Mouse (Mus musculus): ENCODE data around the gene Rarres2.

Gene Rarres2

GRCm38 (mm10) chr6:48579215-48579648 lies 6.6 kb upstream of the Rarres2 start:
- 28% methylated on average over 5 of the region's 5 CpGs for WGBS

DNA sequence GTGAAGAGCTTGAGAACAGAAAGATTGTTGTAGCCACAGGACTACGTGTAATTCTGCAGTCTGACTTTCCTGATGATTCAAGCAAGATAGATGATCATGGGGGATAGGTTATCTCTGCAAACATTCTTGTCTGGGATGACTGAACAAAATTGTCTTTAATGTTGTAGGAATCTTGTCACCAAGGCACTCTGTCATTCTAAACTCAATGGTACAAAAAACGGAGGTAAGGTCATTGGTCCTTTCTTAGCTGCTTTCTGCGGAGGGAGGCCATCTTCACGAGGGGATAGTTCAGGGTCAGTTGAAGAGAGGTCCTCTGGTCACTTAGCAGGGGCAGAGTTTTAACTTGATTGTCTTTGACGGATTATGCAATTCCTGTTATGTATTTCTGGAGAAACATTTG lies 6.1 kb upstream of the Rarres2 start:
- 71% methylated on average over 5 of the region's 5 CpGs for WGBS

DNA sequence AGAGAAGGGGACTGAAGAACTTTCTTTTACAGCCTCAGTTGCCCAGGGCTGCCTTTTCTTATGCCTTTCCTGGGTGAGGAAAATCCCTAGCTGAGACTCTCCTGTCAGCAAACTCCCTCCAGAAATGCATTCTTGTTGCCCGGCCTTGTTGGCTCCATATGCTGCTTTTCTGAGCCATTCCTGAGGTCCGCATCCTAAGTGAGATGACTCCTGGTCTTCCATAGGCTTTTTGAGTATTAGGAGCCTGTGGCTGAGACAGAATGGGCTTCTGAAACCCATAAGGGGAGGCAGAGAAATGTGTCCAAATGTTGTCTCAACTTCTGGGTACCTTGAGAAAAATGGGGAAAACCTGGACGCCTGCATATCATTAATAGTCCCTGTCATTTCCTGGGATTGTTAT lies 1.4 kb upstream of the Rarres2 start:
- 83% methylated on average over 3 of the region's 3 CpGs for WGBS

- WGBS: 87% methylated on average over 10 of the region's 10 CpGs
Measured at GRCm38 (mm10) chr6:48573280-48573679, 691 bp upstream of the Rarres2 start.

DNA sequence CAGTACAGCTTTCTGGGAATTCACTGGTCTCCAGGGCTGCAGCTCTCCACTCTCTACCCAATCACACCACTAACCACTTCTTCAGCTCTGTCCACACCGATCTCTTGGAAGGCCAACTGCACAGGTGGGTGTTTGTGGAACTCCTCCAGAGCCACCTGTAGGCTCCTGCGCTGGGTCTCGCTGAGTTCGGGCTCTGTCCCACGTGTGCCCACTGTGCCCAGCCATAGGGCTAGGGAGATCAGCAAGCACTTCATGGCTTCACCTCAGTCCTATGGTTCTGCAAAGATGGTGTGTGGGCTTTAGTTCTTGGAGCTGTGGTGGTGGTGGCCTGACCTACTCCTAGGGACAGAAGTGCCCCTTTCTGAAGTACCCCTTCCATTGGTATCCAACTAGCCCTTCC lies 575 bp downstream of the Rarres2 start:
- WGBS: 88% methylated on average over 5 of the region's 5 CpGs

- WGBS: 82% methylated on average over 8 of the region's 8 CpGs
Measured at GRCm38 (mm10) chr6:48569065-48569807, 3.4 kb downstream of the Rarres2 start.

DNA sequence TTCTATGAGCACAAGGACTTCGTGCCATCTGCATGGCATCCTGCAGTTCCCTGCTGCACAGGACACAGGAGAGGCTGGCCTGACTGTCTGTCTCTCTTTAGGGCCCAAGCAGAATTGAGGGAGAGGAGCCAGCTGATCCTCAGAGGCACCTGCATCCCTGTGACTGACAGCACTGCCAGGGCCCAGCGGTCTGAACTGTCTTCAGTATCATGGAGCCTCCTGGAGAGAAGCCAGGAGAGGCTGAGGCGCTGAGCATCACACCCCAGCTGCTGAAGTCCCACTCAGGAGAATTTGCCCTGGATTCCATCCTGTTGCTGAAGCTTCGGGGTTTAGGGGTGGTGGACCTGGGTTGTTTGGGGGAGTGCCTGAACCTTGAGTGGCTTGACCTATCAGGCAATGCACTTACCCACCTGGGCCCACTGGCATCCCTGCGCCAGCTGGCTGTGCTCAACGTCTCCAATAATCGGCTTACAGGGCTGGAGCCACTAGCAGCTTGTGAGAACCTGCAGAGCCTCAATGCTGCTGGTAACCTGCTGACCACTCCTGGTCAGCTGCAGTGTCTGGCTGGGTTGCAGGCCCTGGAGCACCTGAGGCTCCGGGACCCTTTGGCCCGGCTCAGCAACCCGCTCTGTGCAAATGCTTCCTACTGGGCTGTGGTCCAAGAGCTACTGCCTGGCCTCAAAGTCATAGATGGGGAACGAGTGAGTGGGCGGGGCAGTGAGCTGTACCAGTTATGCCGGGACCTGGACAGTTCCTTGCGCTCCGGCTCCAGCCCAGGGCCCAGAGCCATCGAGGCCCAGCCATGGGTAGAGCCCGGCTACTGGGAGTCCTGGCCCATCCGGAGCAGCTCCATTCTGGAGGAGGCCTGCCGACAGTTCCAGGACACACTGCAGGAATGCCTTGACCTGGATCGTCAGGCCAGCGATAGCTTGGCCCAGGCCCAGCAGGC lies 4.3 kb downstream of the Rarres2 start:
- 64% methylated on average over 21 of the region's 21 CpGs for WGBS

- 36% methylated on average over 5 of the region's 5 CpGs for WGBS
Measured at GRCm38 (mm10) chr6:48566312-48566711, 6.3 kb downstream of the Rarres2 start.

- 88% methylated on average over 4 of the region's 4 CpGs for WGBS
Measured at GRCm38 (mm10) chr6:48565693-48566310, 6.8 kb downstream of the Rarres2 start.

- 87% methylated on average over 3 of the region's 3 CpGs for WGBS
Measured at GRCm38 (mm10) chr6:48555956-48556355, 16.6 kb downstream of the Rarres2 start.

- WGBS: 16% methylated on average over 14 of the region's 14 CpGs
Measured at GRCm38 (mm10) chr6:48555104-48555890, 17.3 kb downstream of the Rarres2 start.

DNA sequence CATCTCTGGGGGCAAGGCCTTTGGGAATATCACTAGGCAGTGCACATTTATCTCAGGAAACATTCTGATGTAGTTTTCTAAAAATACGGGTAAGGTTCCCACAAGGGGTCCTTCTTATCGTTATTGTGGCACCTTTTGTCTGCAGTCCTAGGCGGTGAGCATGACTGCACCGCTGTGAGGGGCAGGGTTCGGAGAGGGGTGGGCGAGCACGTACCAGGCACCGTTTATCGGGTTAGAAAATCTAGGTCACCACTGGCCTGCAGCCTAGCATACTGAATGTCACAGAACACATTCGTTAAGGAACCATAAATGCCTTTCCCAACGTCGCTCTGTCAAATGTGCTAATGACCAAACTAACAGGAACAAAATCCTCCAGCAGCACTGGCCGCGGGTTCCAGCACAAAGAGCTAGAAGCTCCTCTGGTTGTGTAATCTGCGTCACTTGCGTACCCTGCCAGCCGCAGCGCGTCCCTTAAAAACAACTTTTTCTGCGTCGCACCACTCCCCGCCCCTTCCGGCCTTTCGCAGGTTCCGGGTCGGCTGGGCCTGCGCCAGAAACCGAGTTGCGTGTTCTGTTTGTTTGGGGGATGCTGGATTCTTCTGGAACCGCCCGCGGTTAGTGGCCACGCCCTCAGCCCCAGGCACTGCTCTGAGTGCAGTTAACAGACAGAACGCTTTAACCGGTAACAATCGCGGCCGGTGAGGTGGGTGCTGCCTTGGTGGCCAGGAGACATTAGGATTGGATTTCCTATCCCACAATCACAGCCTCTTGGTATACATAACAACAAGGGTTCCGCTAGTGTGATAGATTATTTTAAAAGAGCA lies 18.1 kb downstream of the Rarres2 start, which contains the start of gene Lrrc61:
Gene Lrrc61, plus strand, starts transcription at position 517 of the 824 bp plus-strand sequence.
- WGBS: under 1% methylated on average over 39 of the region's 39 CpGs

GRCm38 (mm10) chr6:48553819-48554218 lies 18.8 kb downstream of the Rarres2 start:
- WGBS: 52% methylated on average over 4 of the region's 4 CpGs

GRCm38 (mm10) chr6:48552918-48553317 lies 19.7 kb downstream of the Rarres2 start:
- 72% methylated on average over 4 of the region's 4 CpGs for WGBS

- 90% methylated on average over 6 of the region's 6 CpGs for WGBS
Measured at GRCm38 (mm10) chr6:48548314-48548713, 24.3 kb downstream of the Rarres2 start.

- 60% methylated on average over 4 of the region's 4 CpGs for WGBS
Measured at GRCm38 (mm10) chr6:48546858-48547257, 25.7 kb downstream of the Rarres2 start.

- WGBS: 59% methylated on average over 1 of the region's 1 CpGs
Measured at GRCm38 (mm10) chr6:48546271-48546670, 26.3 kb downstream of the Rarres2 start.

DNA sequence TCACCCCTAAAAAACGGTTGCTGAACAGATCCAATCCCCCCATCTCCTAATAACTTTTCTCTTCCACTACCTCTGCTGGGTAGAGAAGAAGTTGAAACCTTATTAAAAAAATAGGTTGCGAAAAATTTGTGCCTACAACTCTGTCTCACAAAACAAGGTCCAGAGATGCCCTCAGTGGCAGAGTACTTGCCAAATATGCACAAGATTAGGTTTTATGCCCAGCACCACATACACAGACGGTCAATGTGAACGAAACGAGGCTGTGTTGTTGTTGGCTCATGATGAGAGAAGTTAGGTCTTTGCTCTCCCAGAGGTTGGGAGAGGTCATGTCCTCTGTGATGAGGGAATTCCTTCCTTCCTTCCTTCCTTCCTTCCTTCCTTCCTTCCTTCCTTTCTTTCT lies 27.3 kb downstream of the Rarres2 start:
- WGBS: 63% methylated on average over 5 of the region's 5 CpGs

GRCm38 (mm10) chr6:48542631-48543030 lies 30.0 kb downstream of the Rarres2 start:
- 84% methylated on average over 3 of the region's 3 CpGs for WGBS

Measured in cerebral cortex, adult 2 months (tissue).